Mouse (Mus musculus): ENCODE results near the gene Fam178b.
A peak's percentile ranks its signal among the peaks of the same experiment; 100 is the strongest.
"Not testable (repeated sequence)": the region's sequence is repeated elsewhere in the genome, so short reads cannot be mapped to it uniquely, and the experiment has no call there.

Fam178b gene

DNA sequence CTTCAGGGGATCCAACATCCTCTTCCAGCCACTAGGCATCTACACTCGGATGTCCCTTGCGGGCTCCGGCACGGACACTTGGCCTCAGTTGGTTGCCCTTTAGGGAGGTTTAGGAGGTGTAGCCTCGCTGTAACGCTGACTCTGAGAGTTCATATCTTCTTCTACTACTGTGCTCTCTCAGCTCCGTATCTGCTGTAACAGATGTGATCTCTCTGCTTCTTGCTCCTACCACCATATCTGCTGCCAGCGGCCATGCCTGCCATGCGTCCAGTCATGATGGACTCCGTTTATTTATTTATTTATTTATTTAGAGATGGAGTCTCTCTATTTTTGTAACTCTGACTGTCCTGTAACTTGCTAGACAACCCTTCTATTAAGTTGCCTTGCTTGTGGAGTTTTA, 11.7 kb downstream of the Fam178b start:
- DNase-seq (ENCODE audit: low read depth): no peak

DNA sequence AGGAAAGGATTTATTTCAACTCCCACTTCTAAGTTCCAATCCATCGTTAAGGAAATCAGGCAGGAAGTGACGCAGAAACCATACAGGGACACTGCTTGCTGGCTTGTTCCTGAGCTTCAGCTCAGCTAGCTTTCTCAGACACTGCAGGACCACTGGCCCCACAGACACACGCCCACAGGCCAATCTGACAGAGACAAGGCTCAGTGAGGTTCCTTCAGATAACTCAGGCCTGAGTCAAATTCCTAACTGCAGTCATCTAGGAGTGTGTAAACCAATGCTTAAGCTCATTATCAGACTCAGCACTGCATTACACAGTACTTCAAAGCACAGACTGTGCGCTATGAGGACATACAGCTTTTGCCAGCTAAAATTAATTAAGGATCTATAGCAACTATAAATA, 12.7 kb downstream of the Fam178b start:
- DNase-seq (ENCODE audit: low read depth): no peak

DNA sequence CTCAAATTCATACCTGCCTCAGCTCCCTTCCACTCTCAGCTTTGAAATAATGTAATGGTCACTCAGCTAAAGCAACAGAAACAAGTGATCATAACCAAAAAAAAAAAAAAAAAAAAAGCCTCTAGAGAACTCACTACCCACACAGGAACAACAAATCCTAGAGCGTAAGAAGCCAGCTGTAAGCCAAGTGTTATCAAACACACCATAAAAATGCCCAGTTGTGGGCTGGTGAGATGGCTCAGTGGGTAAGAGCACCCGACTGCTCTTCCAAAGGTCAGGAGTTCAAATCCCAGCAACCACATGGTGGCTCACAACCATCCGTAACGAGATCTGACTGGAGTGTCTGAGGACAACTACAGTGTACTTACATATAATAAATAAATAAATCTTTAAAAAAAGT, 15.0 kb downstream of the Fam178b start:
- DNase-seq (ENCODE audit: low read depth): not testable (repeated sequence)

DNA sequence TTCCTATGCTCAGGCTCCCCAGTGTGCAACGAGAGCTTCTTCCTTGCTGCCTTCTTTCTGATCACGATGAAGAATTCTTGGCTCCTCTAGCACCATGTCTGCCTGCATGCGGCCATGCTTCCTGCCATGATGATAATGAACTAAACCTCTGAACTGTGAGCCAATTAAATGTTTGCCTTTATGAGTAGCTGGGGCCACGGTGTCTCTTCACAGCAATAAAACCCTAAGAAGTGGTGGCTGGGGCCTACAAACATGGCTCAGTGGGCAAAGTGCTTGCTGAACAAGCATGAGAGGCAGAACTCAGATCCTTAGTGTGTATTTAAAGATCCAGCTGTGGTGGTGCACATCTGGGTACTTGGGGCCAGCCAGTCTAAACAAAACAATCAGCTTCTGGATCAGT, 17.0 kb downstream of the Fam178b start:
- DNase-seq (ENCODE audit: low read depth): no peak

DNA sequence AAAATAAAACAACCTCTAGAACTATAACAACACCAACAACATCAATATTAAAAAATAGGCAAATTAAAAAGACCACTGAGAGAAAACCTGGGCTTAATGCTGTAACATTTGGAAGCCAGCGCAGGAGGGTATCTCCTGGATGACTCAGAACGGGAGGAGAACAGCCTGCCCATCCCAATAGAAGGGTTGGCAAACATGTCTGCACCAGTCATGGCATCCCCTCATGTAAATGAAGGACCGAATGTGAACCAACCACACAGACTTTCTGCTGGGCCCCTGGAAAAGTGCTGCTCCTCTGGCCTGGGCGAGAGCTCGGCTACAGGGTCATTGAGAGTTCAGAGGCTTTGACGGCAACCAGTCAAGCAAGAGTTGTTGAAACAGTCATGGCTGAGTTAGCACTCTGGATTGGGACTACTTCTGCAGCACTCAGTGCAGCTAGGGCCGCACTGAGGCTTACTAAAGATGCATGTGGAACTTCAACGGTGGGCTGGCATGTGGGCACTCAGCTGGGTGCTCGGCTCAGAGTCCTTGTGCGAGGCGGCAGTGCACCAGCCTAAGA, 17.7 kb downstream of the Fam178b start:
- no peak for DNase-seq (ENCODE audit: low read depth)

DNA sequence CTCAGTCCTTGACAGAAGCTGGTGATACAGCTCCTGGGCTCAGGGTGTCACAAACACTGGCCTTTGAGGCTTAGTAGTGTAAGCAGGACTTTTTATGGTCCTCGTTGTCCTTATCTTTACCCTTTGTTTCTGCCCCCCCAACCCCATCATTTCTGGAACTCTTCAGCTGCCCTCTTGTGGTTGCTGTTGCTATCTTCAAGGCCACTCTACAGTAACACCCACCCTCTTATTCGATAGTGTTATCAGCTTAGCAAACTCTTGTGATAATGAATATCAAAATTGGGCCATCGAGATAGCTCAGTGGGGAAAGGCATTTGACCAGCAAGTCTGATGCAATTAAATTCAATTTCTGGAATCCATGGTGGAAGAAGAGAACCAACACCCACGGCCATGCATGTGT, 18.5 kb downstream of the Fam178b start:
- no peak for DNase-seq (ENCODE audit: low read depth)

DNA sequence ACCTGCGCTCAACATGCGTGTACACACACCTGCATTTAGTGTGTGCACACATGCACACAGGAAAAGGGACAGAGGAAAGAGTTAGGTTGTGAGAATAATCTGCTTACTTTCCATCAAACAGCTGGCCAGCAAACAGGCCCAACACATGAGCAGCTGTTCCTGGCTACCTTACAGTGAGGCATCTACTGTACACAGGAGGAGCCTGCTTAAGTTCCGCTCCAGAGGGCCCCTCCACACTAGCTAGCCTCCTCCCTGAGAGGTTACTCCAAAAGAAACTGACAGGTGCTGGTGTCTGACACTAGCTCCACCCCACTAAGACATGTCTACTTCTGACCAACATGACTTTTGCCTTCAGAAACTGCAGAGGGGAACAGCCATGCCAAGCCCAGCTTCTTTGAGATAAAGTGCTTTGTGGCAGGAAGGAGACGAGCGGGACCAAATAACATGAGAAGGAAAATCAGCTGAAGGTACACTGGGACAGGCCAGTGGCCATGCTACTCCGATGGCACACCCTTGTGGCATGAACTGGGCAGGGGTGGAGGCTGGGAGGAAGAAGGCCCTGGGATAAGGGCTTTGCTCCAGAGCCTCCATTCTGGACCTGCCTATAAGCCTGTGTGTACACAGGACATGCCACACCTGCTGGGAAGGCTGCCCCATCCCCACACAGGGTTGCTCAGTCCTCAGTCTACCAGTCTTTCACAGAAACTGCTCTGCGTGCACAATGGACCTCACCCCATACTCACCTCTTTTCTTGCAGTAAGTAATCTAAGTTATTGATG, 24.2 kb downstream of the Fam178b start:
- no peak for DNase-seq (ENCODE audit: low read depth)

DNA sequence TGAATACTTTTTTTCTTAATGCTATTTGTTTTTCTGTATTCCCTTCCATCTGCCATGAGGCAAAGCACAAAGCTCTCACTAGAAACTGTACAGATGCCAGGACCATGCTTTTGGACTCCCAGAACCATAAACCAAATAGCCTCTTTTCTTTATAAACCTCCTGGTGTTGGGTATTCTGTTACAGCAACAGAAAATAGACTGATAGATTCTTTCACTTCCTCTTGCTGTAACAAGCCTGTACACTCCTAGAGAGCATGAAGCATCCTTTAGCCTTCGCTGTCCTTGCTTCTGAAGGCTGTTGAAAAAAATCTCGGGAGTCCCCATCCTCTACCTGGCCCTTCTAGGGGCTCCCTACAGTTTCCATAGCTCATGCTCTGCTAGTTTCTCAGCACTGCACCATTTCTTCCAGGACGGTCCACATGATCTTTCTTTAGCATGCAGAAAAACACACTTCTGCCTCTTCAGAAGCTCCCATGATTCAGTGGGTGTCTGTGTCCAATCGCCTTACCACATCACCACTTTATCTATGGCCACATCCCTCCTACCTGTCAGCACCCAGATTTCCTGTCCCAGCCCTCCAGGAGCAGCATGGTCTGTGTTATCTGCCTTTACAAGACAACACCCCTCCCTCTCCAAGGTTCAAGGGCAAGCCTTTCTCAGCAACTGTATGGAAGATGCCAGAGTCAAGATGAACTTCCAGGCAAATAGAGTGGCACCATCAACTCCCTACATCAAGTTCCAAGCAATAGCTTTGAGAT, 25.1 kb downstream of the Fam178b start:
- DNase-seq (ENCODE audit: low read depth): no peak

DNA sequence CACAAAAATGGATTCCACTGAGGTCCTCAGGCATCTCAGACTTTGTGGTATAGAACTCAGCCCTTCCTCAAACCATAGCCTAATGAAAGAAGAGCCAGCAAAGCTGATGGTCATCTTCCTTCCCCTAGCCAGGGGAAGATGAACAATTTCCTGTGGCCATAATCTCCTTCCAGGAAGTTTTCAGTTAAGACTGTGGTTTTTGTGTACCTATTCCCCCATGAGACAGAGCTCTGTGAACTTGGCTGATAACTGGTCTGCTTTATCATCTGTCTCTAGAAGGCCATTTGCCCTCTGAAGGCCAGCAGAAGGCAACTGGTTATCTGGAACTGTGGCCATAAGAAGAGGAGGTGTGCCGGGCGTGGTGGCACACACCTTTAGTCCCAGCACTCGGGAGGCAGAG, 26.8 kb downstream of the Fam178b start:
- DNase-seq (ENCODE audit: low read depth): no peak

DNA sequence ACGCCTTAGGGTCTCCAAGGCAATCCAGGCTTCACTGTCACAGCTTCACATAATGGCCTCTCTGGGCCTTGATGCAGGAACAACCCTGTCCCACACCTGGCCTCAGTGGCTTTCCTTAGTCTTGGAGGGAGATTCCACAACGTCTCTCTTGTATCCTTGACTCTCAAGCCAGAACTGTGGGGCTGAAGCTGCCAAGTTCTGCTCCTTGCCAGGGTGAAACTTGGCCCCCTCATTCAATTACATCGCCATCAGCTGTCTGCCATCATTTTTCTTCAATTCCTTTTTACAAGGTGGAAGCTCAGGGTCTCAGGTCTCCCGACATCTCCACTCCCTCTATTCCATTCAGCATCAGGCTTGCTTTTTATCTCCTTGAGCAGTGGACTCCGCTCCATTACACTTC, 27.9 kb downstream of the Fam178b start:
- DNase-seq (ENCODE audit: low read depth): no peak

DNA sequence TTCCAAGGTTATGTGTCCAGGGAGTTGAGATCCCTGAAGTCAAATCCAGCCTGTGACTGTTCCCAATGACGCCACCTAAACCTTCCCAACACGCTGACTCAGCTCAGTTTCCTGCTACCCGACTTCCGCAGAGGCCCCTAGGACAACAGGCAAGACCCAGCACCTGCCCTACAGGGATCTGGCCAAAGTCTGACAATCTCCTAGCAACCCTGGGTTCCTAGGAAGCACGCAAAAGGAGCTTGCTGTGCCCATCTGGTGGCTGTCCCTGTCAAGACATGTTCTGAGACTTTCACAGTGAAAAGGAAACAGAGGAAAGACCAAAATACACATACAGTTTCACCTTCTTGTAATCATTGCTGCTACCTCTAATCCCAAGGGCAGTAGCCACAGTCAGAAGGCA, 35.4 kb downstream of the Fam178b start:
- no peak for DNase-seq (ENCODE audit: low read depth)

DNA sequence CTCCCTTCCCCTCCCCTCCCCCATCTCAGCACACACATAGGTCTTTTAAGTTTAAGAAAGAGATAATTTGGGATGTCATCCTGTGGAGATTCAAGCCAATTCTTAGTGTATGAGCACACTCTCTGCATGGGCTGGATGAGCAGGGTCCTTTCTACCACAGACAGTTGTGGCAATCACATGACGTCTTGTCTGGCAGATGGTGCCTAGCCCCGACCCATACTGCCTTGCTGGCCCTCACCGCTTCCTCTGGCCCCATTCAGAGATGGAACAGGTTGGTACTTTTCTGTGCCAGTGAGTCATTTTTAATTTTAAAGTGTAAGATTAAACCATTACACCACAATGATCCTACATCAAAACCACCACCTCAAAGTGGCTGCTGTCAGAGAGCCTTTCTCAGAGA, 36.7 kb downstream of the Fam178b start:
- DNase-seq (ENCODE audit: low read depth): peak; percentile 7

DNA sequence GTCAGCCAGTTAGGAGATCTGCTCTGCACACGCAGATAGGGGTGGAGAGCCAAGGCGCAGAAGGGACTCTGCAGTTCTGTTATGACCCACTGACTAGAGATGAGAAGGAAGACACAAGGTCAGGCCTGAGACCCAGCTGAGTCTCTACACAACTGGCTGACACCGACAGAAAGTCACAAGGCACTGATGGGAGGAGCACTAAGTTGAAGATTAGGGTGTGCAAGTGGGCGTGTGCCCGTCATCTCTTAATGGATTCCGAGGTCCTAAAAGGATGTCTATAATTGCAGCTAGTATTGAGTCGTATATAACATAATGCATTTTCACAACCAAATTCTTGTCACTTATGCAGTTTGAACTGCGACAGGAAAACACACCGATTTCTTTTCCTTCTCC, 38.4 kb downstream of the Fam178b start:
- no peak for DNase-seq (ENCODE audit: low read depth)

DNA sequence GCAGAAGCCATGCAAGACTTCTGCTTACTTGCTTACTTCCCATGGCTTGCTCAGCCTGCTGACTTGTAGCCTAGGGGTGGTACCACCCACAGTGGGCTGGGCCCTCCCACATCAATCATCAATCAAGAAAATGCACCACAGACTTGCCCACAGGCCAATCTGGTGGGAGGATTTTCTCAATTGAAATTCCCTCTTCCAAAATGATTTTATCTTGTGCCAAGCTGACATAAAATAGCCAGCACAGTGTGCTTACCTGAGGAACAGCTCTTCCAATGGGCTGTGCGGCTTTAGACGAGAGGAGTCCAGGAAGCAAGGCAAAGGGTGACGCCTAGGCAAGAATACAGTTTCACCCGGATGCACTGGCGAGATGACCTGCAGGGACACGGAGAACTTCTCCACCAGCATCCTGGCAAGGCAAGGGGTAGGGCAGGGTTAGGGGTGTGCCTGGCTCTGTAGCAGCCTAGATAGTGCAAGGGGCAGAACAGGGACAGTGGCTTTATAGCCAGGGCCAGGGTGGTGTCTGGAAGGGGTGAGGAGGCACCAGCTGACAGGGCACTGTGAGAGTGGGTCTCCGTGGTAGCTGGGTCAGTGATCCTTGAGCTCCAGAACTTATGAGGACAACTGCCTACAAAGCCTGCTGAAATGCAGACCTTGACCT, 38.9 kb downstream of the Fam178b start:
- no peak for DNase-seq (ENCODE audit: low read depth)

DNA sequence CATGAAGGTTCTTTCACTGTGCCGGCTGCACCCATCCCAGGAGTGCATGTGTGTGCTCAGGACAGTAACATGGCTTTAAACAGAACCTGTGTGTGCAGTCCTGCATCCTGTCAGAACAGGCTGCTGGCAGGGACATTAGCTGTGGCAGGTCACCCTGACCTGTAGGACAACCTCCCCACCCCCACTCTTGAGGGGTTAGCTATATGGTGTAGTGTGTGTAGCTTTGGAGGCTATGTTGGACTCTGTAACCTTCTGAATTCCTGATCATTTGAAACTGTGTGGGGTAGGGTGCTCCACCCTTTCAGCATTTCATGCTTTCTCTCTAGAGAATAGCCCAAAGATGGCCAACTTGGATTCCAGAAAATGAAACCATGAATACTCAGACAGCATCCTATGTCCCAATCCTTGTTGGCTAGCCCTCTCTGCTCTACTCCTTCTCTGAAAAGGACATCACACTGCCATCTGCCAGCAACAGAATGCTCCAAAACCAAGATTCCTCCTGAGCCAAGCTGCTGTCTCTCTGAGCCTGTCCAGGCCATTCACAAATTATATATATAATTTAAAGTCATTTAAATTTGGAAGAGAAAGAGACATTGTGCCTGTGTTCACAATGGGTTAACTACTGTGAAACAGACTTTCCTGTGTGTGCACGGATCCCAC, 47.0 kb downstream of the Fam178b start:
- no peak for DNase-seq (ENCODE audit: low read depth)

DNA sequence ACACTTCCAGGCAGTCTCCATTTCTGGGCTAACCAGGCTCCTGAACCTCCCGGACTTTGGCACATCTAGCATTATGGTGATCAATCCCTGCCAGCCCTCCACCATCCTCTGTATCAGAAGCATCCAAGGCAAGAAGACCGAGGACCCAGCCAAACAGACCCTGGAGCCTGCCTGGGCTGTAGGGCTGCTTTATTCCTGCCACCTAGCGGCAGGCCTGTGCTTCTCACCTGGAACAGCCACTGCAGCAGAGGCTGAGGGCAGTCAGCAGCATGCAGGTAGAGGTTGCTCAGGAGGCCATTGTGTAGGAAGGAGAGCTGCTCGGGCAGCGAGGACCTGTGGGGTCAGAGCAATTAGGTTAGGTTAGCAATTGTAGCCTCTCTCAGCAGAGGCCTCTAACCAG, 48.0 kb downstream of the Fam178b start:
- peak; percentile 70 for DNase-seq (ENCODE audit: low read depth)

DNA sequence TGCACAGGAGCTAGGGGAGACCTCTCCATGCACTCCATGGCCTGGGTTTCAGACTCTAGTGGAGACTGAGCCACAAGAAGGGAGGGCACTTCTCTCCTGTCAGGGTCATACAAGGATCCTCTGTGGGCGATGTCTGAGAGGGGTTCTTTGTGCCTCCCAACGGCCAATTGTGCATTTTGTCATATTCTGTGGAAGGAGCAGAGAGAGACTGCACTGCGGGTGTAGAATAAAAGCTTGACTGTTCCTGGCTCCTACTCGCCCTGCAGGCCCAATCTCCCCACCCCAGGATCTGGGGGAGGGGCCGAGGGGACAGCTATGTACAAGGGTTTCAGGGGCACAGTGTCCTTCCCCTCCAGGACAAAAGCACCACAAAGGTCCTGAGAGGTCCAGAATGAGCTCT, 49.1 kb downstream of the Fam178b start:
- DNase-seq (ENCODE audit: low read depth): no peak

DNA sequence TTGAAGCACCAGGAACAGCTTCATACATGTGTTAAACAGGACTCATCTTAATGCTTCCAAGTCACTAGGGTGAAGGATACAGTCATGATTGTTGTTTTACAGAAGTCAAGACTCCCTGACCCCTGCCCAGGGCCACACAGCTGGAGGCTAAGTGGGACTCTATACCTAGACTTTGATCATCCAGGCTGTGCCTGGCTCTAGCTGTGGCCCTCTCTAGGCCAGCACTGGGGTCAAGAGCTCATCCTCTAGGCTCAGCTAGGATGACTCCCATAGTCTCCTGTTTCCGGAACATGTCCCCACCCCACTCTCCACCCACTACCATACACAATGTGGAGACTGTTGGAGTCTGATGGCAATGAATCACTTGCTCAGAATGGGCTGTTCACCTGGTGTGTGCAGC, 50.1 kb downstream of the Fam178b start:
- no peak for DNase-seq (ENCODE audit: low read depth)

DNA sequence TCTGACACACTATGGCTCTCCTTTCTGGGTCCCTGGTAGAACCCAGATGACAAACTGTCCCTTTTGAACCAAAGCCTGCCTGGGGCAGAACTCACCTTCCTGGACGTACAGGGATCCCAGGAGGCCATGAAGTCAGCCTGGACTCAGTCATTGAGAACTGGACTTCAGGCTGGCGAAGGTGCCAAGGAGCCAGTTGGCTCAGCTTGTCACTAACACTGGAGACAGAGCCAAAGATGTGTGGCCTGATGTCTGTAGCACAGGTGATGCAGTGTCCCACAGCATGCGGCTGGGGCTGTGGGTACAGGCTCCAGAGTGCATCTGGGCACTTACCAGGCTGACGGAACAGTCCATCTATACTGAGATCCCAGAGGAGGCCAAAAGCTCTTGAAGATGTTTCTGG, 50.9 kb downstream of the Fam178b start:
- no peak for DNase-seq (ENCODE audit: low read depth)

DNA sequence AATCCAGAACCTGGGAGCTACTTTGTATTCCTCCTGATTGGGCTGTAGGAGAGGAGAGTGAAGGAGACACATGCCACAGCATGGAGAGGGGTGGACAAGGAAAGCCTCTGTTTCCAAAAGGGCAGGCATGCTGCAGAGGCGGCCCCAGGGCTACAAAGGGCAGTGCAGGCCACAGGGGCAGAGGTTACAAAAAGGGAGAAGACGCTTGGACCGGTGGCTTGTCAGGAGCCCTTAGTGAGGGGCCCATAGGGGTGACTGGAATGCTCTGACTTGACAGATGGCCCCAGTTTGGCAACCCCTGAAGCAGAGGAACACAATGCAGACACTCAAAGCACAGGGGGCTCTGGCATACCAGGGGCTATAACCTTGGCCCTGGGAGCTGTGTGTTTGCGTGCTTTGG, 51.6 kb downstream of the Fam178b start:
- DNase-seq (ENCODE audit: low read depth): no peak

DNA sequence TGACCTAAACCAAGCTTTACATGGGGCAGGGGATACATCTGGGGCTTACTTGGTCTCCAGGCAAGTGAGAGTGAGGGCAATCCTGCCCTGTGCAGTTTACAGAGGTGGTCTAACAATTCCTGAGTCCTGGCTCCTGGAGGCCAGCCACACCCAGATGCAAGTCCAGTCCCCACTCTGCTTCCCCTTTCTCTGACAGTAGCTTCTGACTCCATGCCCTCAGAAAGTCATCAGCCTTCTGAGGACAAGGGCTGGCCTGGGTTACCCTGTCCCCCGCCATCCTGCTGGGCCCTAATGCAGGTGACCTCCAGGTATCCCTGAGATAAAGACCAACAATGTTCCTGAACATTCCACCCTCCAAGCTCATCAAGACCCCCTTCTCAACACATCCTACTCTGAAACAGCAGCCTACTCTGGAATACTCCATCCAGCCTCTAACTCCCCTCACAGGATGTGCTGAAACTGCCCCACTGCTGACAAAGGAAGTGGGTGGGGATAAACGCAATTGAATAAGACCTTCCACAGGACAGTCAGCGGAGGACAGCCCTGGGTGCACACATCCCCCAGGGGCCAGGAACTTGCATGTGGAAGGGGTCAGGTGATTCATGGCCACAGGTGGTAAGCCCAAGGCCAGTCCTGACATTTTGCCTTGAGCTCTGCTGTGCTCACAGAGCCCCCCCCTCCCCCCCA, 52.8 kb downstream of the Fam178b start:
- no peak for DNase-seq (ENCODE audit: low read depth)

DNA sequence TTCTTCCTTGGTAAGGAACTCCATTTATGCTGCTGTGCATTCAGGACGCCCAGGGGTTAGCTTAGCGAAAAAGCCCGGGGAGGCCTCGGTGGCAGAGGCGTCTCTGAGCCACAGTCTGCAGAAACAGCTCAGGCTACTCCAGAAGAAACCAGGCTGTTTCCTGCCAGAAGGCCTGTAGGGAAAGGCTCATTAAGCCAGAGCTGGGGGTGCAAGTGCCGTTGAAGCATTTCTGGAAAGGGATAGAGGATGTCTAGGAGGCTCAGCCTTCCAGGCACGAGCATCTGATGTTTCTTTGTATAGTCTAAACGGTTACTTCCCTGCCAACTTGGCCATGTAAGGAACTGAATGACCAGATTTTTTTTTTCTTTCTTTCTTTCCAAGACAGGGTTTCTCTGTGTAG, 54.4 kb downstream of the Fam178b start:
- DNase-seq (ENCODE audit: low read depth): no peak
